Mouse (Mus musculus): ENCODE data around the gene Hhat.

- TF ChIP-seq EP300 (IDR thresholded peaks at IDR 0.05; ENCODE audit: insufficient read depth, low read depth, low read length), result no peak
- no peak for TF ChIP-seq POLR2A (IDR thresholded peaks at IDR 0.05; ENCODE audit: insufficient read depth, low read depth, low read length)
- TF ChIP-seq CTCF (IDR thresholded peaks at IDR 0.05), result peak; percentile 27
These were observed 24.1 kb upstream of the Hhat start for GRCm38 (mm10) chr1:192794957-192795745.
